Mouse (Mus musculus) Patski (cell line): ENCODE results near the gene Pld1. TPM values are rescaled to one million over a fixed set of nuclear protein-coding genes. Genes with fewer than 3 reads are reported as not detected.
"Not testable (repeated sequence)": the region's sequence is repeated elsewhere in the genome, so short reads cannot be mapped to it uniquely, and the experiment has no call there.

ENCODE experiments used
- ATAC-seq: fragments of 100-300 bp; one replicate; pipeline ENCODE4 v1.8.0; 2021
- CTCF ChIA-PET: fragments of 350-600 bp; sonication (Branson Sonifier 250); formaldehyde crosslinking; loops from one replicate; lab custom pipeline; 2022; ENCODE audit warnings: inconsistent platforms; lab: Charles Lee
- POLR2A ChIA-PET: fragments of 350-600 bp; sonication (Branson Sonifier 250); formaldehyde crosslinking; loops from one replicate; lab custom pipeline; 2022; ENCODE audit warnings: antibody characterized with exemption, inconsistent platforms; lab: Charles Lee
- DNase-seq: peaks from one replicate; pipeline ENCODE4 v3.0.0-alpha.2; 2011; ENCODE audit warnings: low read depth, low spot score
- H3K27me3 ChIP-seq: fragments of 371-371 bp; one replicate; pipeline ENCODE4 v1.5.1; 2021
- CTCF ChIP-seq: fragments of 100-300 bp; IDR thresholded peaks from one replicate; pipeline ENCODE4 v1.5.1; 2021
- in situ Hi-C: fragments of 300-500 bp; cut with MboI; formaldehyde crosslinking; loops from 3 replicates; pipeline ENCODE4 v1.11.1; 2018; ENCODE audit warnings: low pct_unique_long_range_greater_than_20kb, mixed read lengths
- polyA plus RNA-seq: library from polyadenylated mRNA; unstranded; gene quantifications from one replicate; pipeline ENCODE4 v1.2.3, GENCODE M21; 2021

The Pld1 gene
- polyA plus RNA-seq, 1 experiment from 2014 or later, result 16.1 TPM

DNA sequence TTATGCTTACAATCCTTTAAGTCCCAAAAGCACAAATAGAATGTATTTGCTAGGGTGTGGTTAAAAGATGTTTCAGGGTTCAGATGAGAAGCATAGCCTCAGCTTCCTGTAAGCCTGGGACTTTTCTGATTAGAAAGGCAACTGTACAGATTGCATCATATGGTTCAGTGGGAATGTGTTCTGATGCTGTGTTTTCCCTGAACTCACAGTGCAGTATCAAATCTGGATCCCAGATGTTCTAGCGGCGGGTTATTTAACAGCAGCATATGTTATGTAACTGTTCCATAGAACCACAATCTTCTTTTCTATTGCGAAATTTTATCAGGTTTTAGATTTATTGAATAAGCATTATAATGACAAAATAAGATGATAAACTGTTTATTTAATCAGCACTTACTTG, 3.1 kb downstream of the Pld1 start:
- no peaks in the 10 kb centered on the region for H3K27me3 ChIP-seq
- ChIA-PET POLR2A (no interaction called here), CTCF (interaction anchor here (1.1 to 2.6 kb wide), 6 partner anchors 10 to 30 kb away, joined by 3 to 10 read pairs (median 3); no protein-coding TSS in a partner anchor)
- no peak for DNase-seq
- TF ChIP-seq CTCF, result no peak
- in situ Hi-C loops, result no loop called here
- ATAC-seq, result no peak

DNA sequence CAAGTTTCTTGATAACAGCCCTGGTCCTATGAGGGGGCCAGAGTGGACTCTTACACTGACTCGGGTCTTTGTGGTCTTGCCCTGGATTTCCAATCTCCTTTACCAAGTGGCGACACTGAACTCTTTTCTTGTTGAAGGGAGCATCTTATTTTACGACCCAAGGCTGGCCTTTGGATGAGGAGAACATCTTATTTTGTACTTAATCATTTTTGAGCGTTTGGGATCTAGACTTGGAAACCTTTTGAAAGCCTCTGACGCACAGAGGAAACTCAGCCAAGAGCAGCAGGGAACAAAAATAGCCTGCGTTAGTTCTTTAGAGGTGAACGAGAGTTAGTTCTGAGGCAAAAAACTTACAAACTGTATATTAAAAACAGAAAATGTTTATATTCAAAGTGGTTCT, 4.5 kb downstream of the Pld1 start:
- TF ChIP-seq CTCF, result no peak
- POLR2A ChIA-PET, result no interaction called here
- DNase-seq, result no peak
- no peak for ATAC-seq
- CTCF ChIA-PET, result interaction anchor here (2.6 kb wide), 1 partner anchor 8 kb away, joined by 10 read pairs; no protein-coding TSS in a partner anchor
- in situ Hi-C loops, result no loop called here
- H3K27me3 ChIP-seq, result no peaks in the 10 kb centered on the region

DNA sequence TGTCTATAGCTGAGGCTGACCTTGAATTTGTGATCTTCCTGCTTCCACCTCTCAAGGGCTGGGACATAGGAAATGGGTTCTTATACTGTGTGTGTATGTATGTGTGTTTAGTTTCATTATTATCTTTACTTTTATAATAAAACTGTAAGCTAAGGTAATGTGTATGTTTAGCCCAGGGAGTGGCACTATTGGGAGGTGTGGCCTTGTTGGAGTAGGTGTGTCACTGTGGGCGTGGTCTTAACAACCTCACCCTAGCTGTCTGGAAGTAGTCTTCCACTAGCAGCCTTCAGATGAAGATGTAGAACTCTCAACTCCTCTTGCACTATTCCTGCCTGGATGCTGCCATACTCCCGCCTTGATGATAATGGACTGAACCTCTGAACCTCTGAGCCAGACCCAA, 6.9 kb downstream of the Pld1 start:
- ATAC-seq, in situ Hi-C loops, H3K27me3 ChIP-seq, DNase-seq: not testable (repeated sequence)
- POLR2A ChIA-PET, result interaction anchor here (0.6 kb wide), 1 partner anchor 15 kb away, joined by 3 read pairs; no protein-coding TSS in a partner anchor
- CTCF ChIA-PET, result interaction anchor here (0.9 kb wide), 1 partner anchor 37 kb away, joined by 3 read pairs; no protein-coding TSS in a partner anchor

DNA sequence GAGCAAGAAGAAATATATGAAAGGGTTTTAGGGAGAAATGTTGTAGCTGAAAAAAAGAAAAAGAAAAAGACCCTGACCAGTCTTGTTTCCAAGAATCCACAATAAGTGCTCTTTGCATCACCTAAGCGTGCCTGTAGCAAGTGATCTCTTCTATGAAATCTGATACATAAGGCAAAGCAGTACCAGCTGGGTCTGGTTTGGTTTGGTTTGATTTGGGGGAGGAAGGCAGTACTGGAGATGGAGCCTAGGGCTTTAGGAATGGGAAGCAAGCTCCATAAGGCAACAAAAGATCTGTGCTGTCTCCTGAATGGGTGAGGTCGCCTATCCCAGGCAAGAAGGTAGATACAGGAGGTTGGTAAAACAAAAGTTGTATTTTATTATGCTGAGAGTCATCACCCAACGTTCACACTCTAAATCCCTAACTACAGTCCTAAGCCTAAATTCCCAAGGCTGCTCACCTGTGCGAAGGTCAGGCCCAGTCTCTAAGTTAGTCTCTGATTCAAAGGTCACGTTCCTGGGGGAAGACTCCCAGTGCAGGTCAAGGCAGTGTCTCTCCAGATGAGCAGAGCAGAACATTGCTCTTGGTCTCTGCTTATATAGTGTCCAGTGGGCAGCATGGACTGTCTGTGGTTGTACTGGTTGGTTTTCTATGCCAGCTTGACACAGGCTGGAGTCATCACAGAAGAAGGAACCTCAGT, 10.8 kb downstream of the Pld1 start:
- DNase-seq (no peak), ATAC-seq (no peak)
- no peaks in the 10 kb centered on the region for H3K27me3 ChIP-seq
- POLR2A ChIA-PET, result interaction anchor here (1.0 to 1.9 kb wide), 2 partner anchors 10 to 18 kb away, joined by 4 to 5 read pairs; no protein-coding TSS in a partner anchor
- in situ Hi-C loops, result no loop called here
- TF ChIP-seq CTCF, result no peak
- CTCF ChIA-PET, result interaction anchor here (1.1 to 1.6 kb wide), 3 partner anchors 9 to 11 kb away, joined by 3 to 5 read pairs (median 3); no protein-coding TSS in a partner anchor

DNA sequence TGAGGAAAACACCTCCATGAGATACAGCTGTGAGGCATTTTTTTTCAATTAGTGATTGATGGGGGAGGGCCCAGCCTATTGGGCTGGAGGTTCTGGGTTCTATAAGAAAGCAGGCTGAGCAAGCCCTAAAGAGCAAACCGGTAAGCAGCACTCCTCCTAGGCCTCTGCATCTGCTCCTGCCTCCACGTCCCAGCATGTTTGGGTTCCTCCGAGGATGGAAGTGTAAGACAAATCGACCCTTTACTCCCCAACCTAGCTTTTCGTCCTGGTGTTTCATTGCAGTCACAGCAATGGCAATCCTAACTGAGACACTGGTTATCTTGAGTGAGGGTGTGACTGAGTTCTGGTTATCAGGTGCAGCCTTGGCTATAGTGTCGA, 11.4 kb downstream of the Pld1 start:
- ATAC-seq, result no peak
- in situ Hi-C loops, result no loop called here
- no peaks in the 10 kb centered on the region for H3K27me3 ChIP-seq
- TF ChIP-seq CTCF, result no peak
- no peak for DNase-seq
- ChIA-PET CTCF (interaction anchor here (1.6 kb wide), 1 partner anchor 9 kb away, joined by 3 read pairs; no protein-coding TSS in a partner anchor), POLR2A (interaction anchor here (1.0 to 1.9 kb wide), 2 partner anchors 10 to 17 kb away, joined by 4 to 5 read pairs; no protein-coding TSS in a partner anchor)

DNA sequence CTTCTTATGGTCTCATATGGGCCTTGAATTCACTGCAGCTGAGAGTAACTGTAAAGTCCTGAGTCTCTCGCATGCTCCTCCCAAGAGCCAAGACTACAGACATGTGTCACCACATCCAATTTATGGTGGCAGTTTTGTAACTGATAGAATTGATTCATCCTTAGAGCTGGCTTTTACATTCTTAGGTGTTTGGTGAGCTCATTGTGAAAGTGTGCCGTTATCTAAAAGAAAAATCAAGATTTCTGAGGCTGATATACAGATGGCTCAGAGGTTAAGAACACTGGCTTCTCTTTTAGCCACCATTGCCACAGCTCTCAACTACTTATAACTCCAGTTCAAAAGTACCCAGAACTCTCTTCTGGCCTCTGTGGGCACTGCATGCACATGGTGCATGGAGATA, 12.2 kb downstream of the Pld1 start:
- DNase-seq (no peak), ATAC-seq (no peak)
- TF ChIP-seq CTCF, result no peak
- CTCF ChIA-PET, result interaction anchor here (1.3 to 2.2 kb wide), 3 partner anchors 9 to 11 kb away, joined by 3 to 10 read pairs (median 5); no protein-coding TSS in a partner anchor
- H3K27me3 ChIP-seq, result no peaks in the 10 kb centered on the region
- in situ Hi-C loops, result no loop called here
- POLR2A ChIA-PET, result interaction anchor here (0.7 kb wide), 1 partner anchor 456 kb away, joined by 4 read pairs; no protein-coding TSS in a partner anchor

DNA sequence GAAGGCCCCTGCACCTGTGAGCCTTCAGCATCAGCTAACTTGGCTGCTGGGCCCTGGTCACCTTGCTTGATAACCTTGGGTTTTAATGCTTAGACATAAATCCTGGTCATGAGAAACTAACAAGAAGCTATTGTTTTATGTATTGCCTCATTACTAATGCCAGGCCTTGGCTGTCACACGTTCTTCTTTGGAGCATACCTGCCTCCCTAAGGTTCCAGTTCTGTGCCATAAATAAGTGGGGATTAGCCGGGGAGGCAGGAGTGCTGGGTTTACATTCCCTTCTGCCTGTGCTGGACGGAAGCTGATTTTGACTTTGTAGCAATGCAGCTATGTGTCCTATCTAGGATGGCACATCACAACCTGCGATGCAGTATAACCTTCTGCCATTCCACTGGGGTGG, 13.2 kb downstream of the Pld1 start:
- ATAC-seq (no peak), DNase-seq (no peak)
- ChIA-PET POLR2A (interaction anchor here (0.7 kb wide), 1 partner anchor 455 kb away, joined by 4 read pairs; no protein-coding TSS in a partner anchor), CTCF (interaction anchor here (1.3 to 2.2 kb wide), 2 partner anchors 10 kb away, joined by 5 to 10 read pairs; no protein-coding TSS in a partner anchor)
- no peaks in the 10 kb centered on the region for H3K27me3 ChIP-seq
- in situ Hi-C loops, result no loop called here
- TF ChIP-seq CTCF, result no peak

DNA sequence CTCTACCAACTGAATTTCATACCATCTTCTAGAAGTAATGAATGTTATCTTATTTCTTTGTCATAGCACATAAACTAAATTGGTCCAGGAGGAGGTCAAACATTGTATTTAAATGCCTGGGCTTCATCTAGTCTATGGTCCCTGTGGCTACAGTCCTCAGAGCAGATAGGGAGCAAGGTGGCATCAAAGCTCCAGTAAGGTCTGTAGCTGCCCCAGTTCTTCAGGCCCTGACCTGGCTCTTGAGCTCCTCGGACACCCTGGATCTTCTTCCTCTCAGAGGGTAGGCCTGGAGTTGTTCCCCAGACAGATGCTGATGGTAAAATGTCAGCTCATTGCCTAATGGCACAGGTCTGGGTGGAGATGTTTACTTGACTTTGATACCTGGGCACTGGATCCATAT, 17.5 kb downstream of the Pld1 start:
- H3K27me3 ChIP-seq, result no peaks in the 10 kb centered on the region
- ChIA-PET CTCF (interaction anchor here (1.0 to 2.9 kb wide), 5 partner anchors 10 to 74 kb away, joined by 3 to 11 read pairs (median 7); no protein-coding TSS in a partner anchor), POLR2A (no interaction called here)
- no peak for DNase-seq
- no peak for ATAC-seq
- TF ChIP-seq CTCF, result no peak
- in situ Hi-C loops, result no loop called here

DNA sequence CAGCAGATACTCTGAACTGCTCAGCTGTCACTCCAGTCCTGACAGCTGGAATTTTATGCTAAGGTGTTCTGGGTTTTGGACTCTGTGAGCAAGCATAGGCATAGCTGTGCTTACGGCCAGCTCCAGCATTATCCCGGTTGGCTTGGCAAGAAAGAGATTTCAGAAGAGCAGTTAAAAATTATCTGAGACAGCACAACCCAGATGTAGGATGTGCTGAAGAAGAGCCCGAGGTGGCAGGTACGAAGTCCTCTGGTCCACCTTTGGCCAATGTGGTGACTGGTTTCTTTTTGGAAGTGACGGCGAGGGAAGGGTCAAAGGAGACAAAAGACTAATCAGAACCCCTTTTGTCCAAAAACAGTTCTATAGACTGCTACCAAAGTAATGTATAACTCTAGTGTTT, 20.7 kb downstream of the Pld1 start:
- TF ChIP-seq CTCF, result no peak
- ChIA-PET CTCF (interaction anchor here (1.4 to 1.8 kb wide), 2 partner anchors 10 to 23 kb away, joined by 5 to 6 read pairs; no protein-coding TSS in a partner anchor), POLR2A (interaction anchor here (1.3 kb wide), 1 partner anchor 21 kb away, joined by 4 read pairs; the partner anchor contains the start of gene Pld1)
- in situ Hi-C loops, result no loop called here
- DNase-seq (no peak), ATAC-seq (no peak)
- no peaks in the 10 kb centered on the region for H3K27me3 ChIP-seq

DNA sequence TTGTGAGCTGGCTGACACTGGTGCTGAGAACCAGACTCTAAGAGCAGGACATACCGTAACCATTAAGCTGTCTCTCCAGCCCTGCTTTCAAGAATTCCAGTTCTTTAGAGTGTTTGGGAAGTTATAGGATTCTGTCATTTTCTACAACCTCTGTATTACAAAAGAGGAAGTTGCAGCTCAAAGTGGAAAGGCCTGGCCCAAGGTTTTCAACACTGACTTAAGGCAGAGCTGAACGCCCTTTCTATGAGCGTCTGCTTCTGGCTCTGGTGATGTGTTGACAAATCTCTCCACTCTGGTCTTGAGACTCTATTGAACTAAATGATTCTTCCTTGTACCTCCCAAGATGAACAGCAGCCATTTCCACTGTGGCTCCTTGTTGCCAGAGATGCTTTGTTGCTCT, 22.7 kb downstream of the Pld1 start:
- no peak for ATAC-seq
- ChIA-PET POLR2A (interaction anchor here (0.6 to 0.8 kb wide), 2 partner anchors 15 to 71 kb away, joined by 3 to 4 read pairs; no protein-coding TSS in a partner anchor), CTCF (interaction anchor here (1.3 to 3.8 kb wide), 3 partner anchors 10 to 20 kb away, joined by 3 to 16 read pairs (median 5); no protein-coding TSS in a partner anchor)
- no peaks in the 10 kb centered on the region for H3K27me3 ChIP-seq
- DNase-seq, result no peak
- TF ChIP-seq CTCF, result no peak
- in situ Hi-C loops, result no loop called here
